Mouse (Mus musculus) embryonic facial prominence, embryonic 14.5 days (tissue): ENCODE measurements around the gene Nrarp. TPM values are rescaled to one million over a fixed set of nuclear protein-coding genes. Genes with fewer than 3 reads are reported as not detected.

Source experiments
- ATAC-seq: fragments of 200-750 bp; cut with Nextera tagmentation; 2 replicates; pipeline ENCODE4 v1.8.0; 2017; ENCODE audit warnings: low read depth, moderate number of reproducible peaks, moderate TSS enrichment
- DNase-seq: peaks from one replicate; pipeline ENCODE4 v3.0.0-alpha.2; 2015; ENCODE audit warnings: low spot score
- H3K27ac ChIP-seq: fragments of 300-500 bp; sonication (generic); replicated peaks from 2 replicates; pipeline ENCODE4 v1.5.1; 2014; ENCODE audit warnings: low read depth, mild to moderate bottlenecking, low read length, moderate library complexity
- H3K27me3 ChIP-seq: fragments of 300-500 bp; sonication (generic); replicated peaks from 2 replicates; pipeline ENCODE4 v1.6.1; 2014; ENCODE audit warnings: low read length; ENCODE audit not compliant: control insufficient read depth, insufficient read depth
- H3K36me3 ChIP-seq: fragments of 300-500 bp; sonication (generic); 2 replicates; pipeline ENCODE4 v1.6.1; 2014; ENCODE audit warnings: low read length, mixed read lengths; ENCODE audit not compliant: control insufficient read depth, insufficient read depth
- H3K4me1 ChIP-seq: fragments of 300-500 bp; sonication (generic); 2 replicates; pipeline ENCODE4 v1.6.1; 2014; ENCODE audit warnings: antibody characterized with exemption, low read length; ENCODE audit not compliant: control insufficient read depth, insufficient read depth
- H3K4me2 ChIP-seq: fragments of 300-500 bp; sonication (generic); 2 replicates; pipeline ENCODE4 v1.6.1; 2014; ENCODE audit warnings: low read depth, mild to moderate bottlenecking, low read length, moderate library complexity, mixed read lengths
- H3K4me3 ChIP-seq: fragments of 300-500 bp; sonication (generic); 2 replicates; pipeline ENCODE4 v1.5.1; 2014; ENCODE audit warnings: low read depth, mild to moderate bottlenecking, low read length
- H3K9ac ChIP-seq: fragments of 300-500 bp; sonication (generic); 2 replicates; pipeline ENCODE4 v1.6.1; 2014; ENCODE audit warnings: low read depth, mild to moderate bottlenecking, low read length, moderate library complexity, mixed read lengths
- H3K9me3 ChIP-seq: fragments of 300-500 bp; sonication (generic); 2 replicates; pipeline ENCODE4 v1.6.1; 2016; ENCODE audit warnings: low read length; ENCODE audit not compliant: control insufficient read depth
- WGBS: fragments of 180-500 bp; shearing (Covaris S2); extraction: QIAGEN DNeasy Blood & Tissue Kit; methylation state at CpG from one replicate; pipeline ENCODE4 v1.1.7; 2014; 5-methylcytosine and 5-hydroxymethylcytosine counted together
- polyA plus RNA-seq: library from polyadenylated mRNA; unstranded; fragments of >200 nt; fragmentation: Nextera tagmentation; extraction: Ambion mirVana; gene quantifications from 2 replicates; pipeline ENCODE4 v1.2.1, GENCODE M21; 2014

Nrarp gene
- polyA plus RNA-seq, 1 experiment from 2014 or later, result 16.5 TPM

DNA sequence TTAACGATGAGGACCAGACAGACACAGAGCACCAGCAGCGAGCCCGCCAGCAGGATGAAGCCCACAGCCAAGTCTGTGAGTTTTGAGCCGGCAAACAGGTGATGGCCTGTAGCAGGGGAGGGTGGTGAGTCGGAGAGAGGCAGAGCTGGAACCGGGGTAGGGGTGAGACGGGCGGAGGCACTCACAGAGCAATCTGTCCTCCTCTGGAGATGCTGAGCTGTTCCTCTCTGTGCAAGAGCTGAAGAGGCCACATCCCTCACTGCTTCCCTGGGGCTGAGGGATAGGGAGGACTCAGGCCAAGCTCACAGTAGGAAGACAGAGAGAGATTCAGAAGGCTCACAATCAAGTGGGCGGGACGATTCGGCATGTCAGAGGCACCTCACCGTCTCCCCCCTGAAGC lies 50.5 kb downstream of the Nrarp start:
- 57% methylated on average over 12 of the region's 12 CpGs for WGBS
- no peak overlapping the region for H3K4me2 ChIP-seq
- H3K4me1 ChIP-seq, result peaks cover 6% of the 10 kb centered on the region
- H3K27ac ChIP-seq, result no peak overlapping the region
- no peak overlapping the region for H3K4me3 ChIP-seq
- no peaks in the 10 kb centered on the region for H3K36me3 ChIP-seq
- no peak overlapping the region for H3K9ac ChIP-seq
- DNase-seq (no peak), ATAC-seq (no peak)
- no peaks in the 10 kb centered on the region for H3K9me3 ChIP-seq
- H3K27me3 ChIP-seq, result no peaks in the 10 kb centered on the region

Other genes starting within 250 kb of the Nrarp start
- gene Arrdc1, start 245.5 kb upstream of the Nrarp start, polyA plus RNA-seq, result 28.2 and 28.4 TPM in 2 replicates
- gene Zmynd19, start 231.0 kb upstream of the Nrarp start, polyA plus RNA-seq, result 18.9 and 20.4 TPM in 2 replicates
- 24.1 and 27.6 TPM in 2 replicates for gene Dph7, start 218.4 kb upstream of the Nrarp start, polyA plus RNA-seq
- 134 and 137 TPM in 2 replicates for gene Mrpl41, start 205.7 kb upstream of the Nrarp start, polyA plus RNA-seq
- gene Pnpla7, start 204.7 kb upstream of the Nrarp start, polyA plus RNA-seq, result 8.9 and 9.1 TPM in 2 replicates
- gene Nsmf, start 126.4 kb upstream of the Nrarp start, polyA plus RNA-seq, result 55.5 and 56.2 TPM in 2 replicates
- 0.22 TPM in 1 of 2 replicates, not detected in the other for gene Entpd8, start 100.5 kb upstream of the Nrarp start, polyA plus RNA-seq
- 0.38 and 0.71 TPM in 2 replicates for gene Noxa1, start 85.6 kb upstream of the Nrarp start, polyA plus RNA-seq
- 7.5 and 7.8 TPM in 2 replicates for gene Tor4a, start 16.1 kb downstream of the Nrarp start, polyA plus RNA-seq
- gene Nelfb, start 30.7 kb downstream of the Nrarp start, polyA plus RNA-seq, result 76.8 and 94.4 TPM in 2 replicates
- not detected in 2 replicates for gene Stpg3, start 33.9 kb downstream of the Nrarp start, polyA plus RNA-seq
- gene Fam166a, start 38.0 kb downstream of the Nrarp start, polyA plus RNA-seq, result not detected in 2 replicates
- gene Tubb4b, start 43.9 kb downstream of the Nrarp start, polyA plus RNA-seq, result 429 and 461 TPM in 2 replicates
- not detected in 2 replicates for gene Slc34a3, start 53.6 kb downstream of the Nrarp start, polyA plus RNA-seq
- gene Rnf224, start 56.0 kb downstream of the Nrarp start, polyA plus RNA-seq, result not detected in 2 replicates
- 11.8 and 16.3 TPM in 2 replicates for gene Rnf208, start 61.5 kb downstream of the Nrarp start, polyA plus RNA-seq
- gene Cysrt1, start 61.7 kb downstream of the Nrarp start, polyA plus RNA-seq, result 3.2 and 10.2 TPM in 2 replicates
- 4.5 and 6.1 TPM in 2 replicates for gene AL732309.1, start 66.1 kb downstream of the Nrarp start, polyA plus RNA-seq
- gene Tmem203, start 74.7 kb downstream of the Nrarp start, polyA plus RNA-seq, result 16.1 and 16.6 TPM in 2 replicates
- 4.6 and 5.1 TPM in 2 replicates for gene Tprn, start 81.9 kb downstream of the Nrarp start, polyA plus RNA-seq
- 227 and 240 TPM in 2 replicates for gene Ssna1, start 91.7 kb downstream of the Nrarp start, polyA plus RNA-seq
- gene Anapc2, start 91.7 kb downstream of the Nrarp start, polyA plus RNA-seq, result 104 and 113 TPM in 2 replicates
- gene Tmem210, start 107.4 kb downstream of the Nrarp start, polyA plus RNA-seq, result not detected in 2 replicates
- 2.3 and 5.1 TPM in 2 replicates for gene Lrrc26, start 109.2 kb downstream of the Nrarp start, polyA plus RNA-seq
- 1.7 and 1.8 TPM in 2 replicates for gene Grin1, start 138.4 kb downstream of the Nrarp start, polyA plus RNA-seq
- gene Man1b1, start 151.6 kb downstream of the Nrarp start, polyA plus RNA-seq, result 74.7 and 75.0 TPM in 2 replicates
- 19.7 and 23.8 TPM in 2 replicates for gene Dpp7, start 175.6 kb downstream of the Nrarp start, polyA plus RNA-seq
- gene Uap1l1, start 184.9 kb downstream of the Nrarp start, polyA plus RNA-seq, result 20.8 and 20.9 TPM in 2 replicates
- gene Sapcd2, start 191.6 kb downstream of the Nrarp start, polyA plus RNA-seq, result 21.4 and 29.3 TPM in 2 replicates
- 11.3 and 12.9 TPM in 2 replicates for gene Entpd2, start 215.1 kb downstream of the Nrarp start, polyA plus RNA-seq
- gene Npdc1, start 218.6 kb downstream of the Nrarp start, polyA plus RNA-seq, result 75.1 TPM in 2 replicates
- 0.10 and 0.11 TPM in 2 replicates for gene Fut7, start 242.5 kb downstream of the Nrarp start, polyA plus RNA-seq
- 6.4 and 6.9 TPM in 2 replicates for gene Abca2, start 247.9 kb downstream of the Nrarp start, polyA plus RNA-seq